Mouse (Mus musculus) hindbrain, embryonic 12.5 days (tissue): ENCODE measurements around the gene Pon3. TPM values are rescaled to one million over a fixed set of nuclear protein-coding genes. Genes with fewer than 3 reads are reported as not detected.

Experiments
- ATAC-seq: fragments of 200-750 bp; cut with Nextera tagmentation; 2 replicates; pipeline ENCODE4 v1.8.0; 2017; ENCODE audit warnings: moderate TSS enrichment; ENCODE audit not compliant: low FRiP score
- H3K27ac ChIP-seq: fragments of 300-500 bp; sonication (generic); 2 replicates; pipeline ENCODE4 v1.5.1; 2016; ENCODE audit warnings: mild to moderate bottlenecking
- H3K27me3 ChIP-seq: fragments of 300-500 bp; sonication (generic); 2 replicates; pipeline ENCODE4 v1.6.1; 2016; ENCODE audit warnings: mild to moderate bottlenecking
- H3K36me3 ChIP-seq: fragments of 300-500 bp; sonication (generic); 2 replicates; pipeline ENCODE4 v1.6.1; 2016; ENCODE audit warnings: mild to moderate bottlenecking
- H3K4me1 ChIP-seq: fragments of 300-500 bp; sonication (generic); 2 replicates; pipeline ENCODE4 v1.6.1; 2016
- H3K4me2 ChIP-seq: fragments of 300-500 bp; sonication (generic); replicated peaks from 2 replicates; pipeline ENCODE4 v1.6.1; 2016; ENCODE audit warnings: mild to moderate bottlenecking
- H3K4me3 ChIP-seq: fragments of 300-500 bp; sonication (generic); 2 replicates; pipeline ENCODE4 v1.5.1; 2016; ENCODE audit warnings: mild to moderate bottlenecking
- H3K9ac ChIP-seq: fragments of 300-500 bp; sonication (generic); 2 replicates; pipeline ENCODE4 v1.6.1; 2016; ENCODE audit warnings: mild to moderate bottlenecking, moderate library complexity
- H3K9me3 ChIP-seq: fragments of 300-500 bp; sonication (generic); replicated peaks from 2 replicates; pipeline ENCODE4 v1.6.1; 2016; ENCODE audit warnings: mild to moderate bottlenecking
- whole genome bisulfite sequencing: fragments of 180-500 bp; shearing (Covaris S2); methylation state at CpG from one replicate; pipeline ENCODE4 v1.1.7; 2016; 5-methylcytosine and 5-hydroxymethylcytosine counted together
- polyA plus RNA-seq: library from polyadenylated mRNA; unstranded; fragments of >200 nt; fragmentation: Nextera tagmentation; extraction: Ambion mirVana; gene quantifications from 2 replicates; pipeline ENCODE4 v1.2.1, GENCODE M21; 2016

Pon3 gene
- 6.1 and 6.8 TPM in 2 replicates for polyA plus RNA-seq

- no peak within 1 kb of the TSS for H3K9ac ChIP-seq
- H3K27ac ChIP-seq = no peak within 1 kb of the TSS
- H3K9me3 ChIP-seq = no peaks in the 10 kb centered on the region
- H3K36me3 ChIP-seq = no peaks in the 10 kb centered on the region
- H3K4me2 ChIP-seq = peak within 1 kb of the TSS; percentile 42
- no peaks in the 10 kb centered on the region for H3K27me3 ChIP-seq
- ATAC-seq = peak; percentile 46; the same call in 1 of the 2 replicates
- no peaks in the 10 kb centered on the region for H3K4me1 ChIP-seq
- WGBS = 14% methylated on average over 16 of the region's 16 CpGs
- peak within 1 kb of the TSS; percentile 17 for H3K4me3 ChIP-seq
Measured at GRCm38 (mm10) chr6:5255722-5256451, at the start of gene Pon3. Gene Pon3 (minus strand): TSS chr6:5256286.

- Histone ChIP-seq H3K4me3 (no peak overlapping the region), H3K27me3 (no peaks in the 10 kb centered on the region), H3K4me2 (no peak overlapping the region), H3K9ac (no peak overlapping the region), H3K27ac (no peak overlapping the region), H3K9me3 (no peaks in the 10 kb centered on the region), H3K36me3 (no peaks in the 10 kb centered on the region), H3K4me1 (no peaks in the 10 kb centered on the region)
- no peak for ATAC-seq
- WGBS = 88% methylated on average over 8 of the region's 8 CpGs
Measured at GRCm38 (mm10) chr6:5304956-5305355, 48.9 kb upstream of the Pon3 start.

GRCm38 (mm10) chr6:5300629-5301028, 44.5 kb upstream of the Pon3 start:
- H3K4me2 ChIP-seq = no peak overlapping the region
- H3K27ac ChIP-seq = no peak overlapping the region
- no peak for ATAC-seq
- no peak overlapping the region for H3K9ac ChIP-seq
- 93% methylated on average over 8 of the region's 8 CpGs for WGBS
- H3K36me3 ChIP-seq = no peaks in the 10 kb centered on the region
- no peak overlapping the region for H3K4me3 ChIP-seq
- no peaks in the 10 kb centered on the region for H3K9me3 ChIP-seq
- H3K4me1 ChIP-seq = peaks cover 6% of the 10 kb centered on the region
- 0 out of 2 replicates have a peak, but pooled peaks cover 3% of the 10 kb centered on the region for H3K27me3 ChIP-seq

- ATAC-seq = no peak
- no peak overlapping the region for H3K9ac ChIP-seq
- H3K4me1 ChIP-seq = peaks cover 6% of the 10 kb centered on the region
- 0 out of 2 replicates have a peak, but pooled peaks cover 3% of the 10 kb centered on the region for H3K27me3 ChIP-seq
- H3K9me3 ChIP-seq = no peaks in the 10 kb centered on the region
- H3K27ac ChIP-seq = no peak overlapping the region
- H3K4me3 ChIP-seq = no peak overlapping the region
- no peaks in the 10 kb centered on the region for H3K36me3 ChIP-seq
- 69% methylated on average over 5 of the region's 5 CpGs for WGBS
- H3K4me2 ChIP-seq = no peak overlapping the region
Measured at GRCm38 (mm10) chr6:5299561-5299960, 43.5 kb upstream of the Pon3 start.

- Histone ChIP-seq H3K27ac (peak within 1 kb of the TSS; percentile 81), H3K9ac (peak within 1 kb of the TSS; percentile 73), H3K9me3 (no peaks in the 10 kb centered on the region), H3K4me3 (peak within 1 kb of the TSS; percentile 57), H3K27me3 (0 out of 2 replicates have a peak, but pooled peaks cover 3% of the 10 kb centered on the region), H3K4me1 (peaks cover 6% of the 10 kb centered on the region), H3K4me2 (peak within 1 kb of the TSS; percentile 81), H3K36me3 (no peaks in the 10 kb centered on the region)
- peak; percentile 93 for ATAC-seq
- WGBS = under 1% methylated on average over 46 of the region's 47 CpGs
Measured at GRCm38 (mm10) chr6:5298092-5298554, 42.0 kb upstream of the Pon3 start, which contains the start of gene Pon2. Gene Pon2 (minus strand): TSS chr6:5298455.

- peak overlapping the region; percentile 73 for H3K9ac ChIP-seq
Measured at GRCm38 (mm10) chr6:5297321-5298091, 41.4 kb upstream of the Pon3 start.

GRCm38 (mm10) chr6:5296067-5296466, 40.0 kb upstream of the Pon3 start:
- no peaks in the 10 kb centered on the region for H3K36me3 ChIP-seq
- peaks cover 6% of the 10 kb centered on the region for H3K4me1 ChIP-seq
- WGBS = 95% methylated on average over 7 of the region's 7 CpGs
- no peak for ATAC-seq
- H3K4me3 ChIP-seq = no peak overlapping the region
- H3K4me2 ChIP-seq = no peak overlapping the region
- H3K27me3 ChIP-seq = 0 out of 2 replicates have a peak, but pooled peaks cover 3% of the 10 kb centered on the region
- no peak overlapping the region for H3K27ac ChIP-seq
- H3K9ac ChIP-seq = no peak overlapping the region
- H3K9me3 ChIP-seq = no peaks in the 10 kb centered on the region

More at GRCm38 (mm10) chr6:5297321-5298091, 41.4 kb upstream of the Pon3 start:
- Histone ChIP-seq H3K27ac (peak overlapping the region; percentile 81), H3K4me2 (peak overlapping the region; percentile 81), H3K4me3 (peak overlapping the region; percentile 57), H3K9me3 (no peaks in the 10 kb centered on the region), H3K36me3 (no peaks in the 10 kb centered on the region), H3K27me3 (0 out of 2 replicates have a peak, but pooled peaks cover 3% of the 10 kb centered on the region), H3K4me1 (peaks cover 6% of the 10 kb centered on the region)
- 4% methylated on average over 23 of the region's 25 CpGs for WGBS
- peak; percentile 76 for ATAC-seq

GRCm38 (mm10) chr6:5294659-5295449, 38.8 kb upstream of the Pon3 start:
- Histone ChIP-seq H3K27ac (no peak overlapping the region), H3K4me2 (no peak overlapping the region), H3K27me3 (0 out of 2 replicates have a peak, but pooled peaks cover 3% of the 10 kb centered on the region), H3K4me3 (no peak overlapping the region), H3K36me3 (no peaks in the 10 kb centered on the region), H3K9me3 (no peaks in the 10 kb centered on the region), H3K9ac (no peak overlapping the region), H3K4me1 (peaks cover 6% of the 10 kb centered on the region)
- 93% methylated on average over 16 of the region's 16 CpGs for WGBS
- no peak for ATAC-seq

GRCm38 (mm10) chr6:5292841-5293240, 36.8 kb upstream of the Pon3 start:
- Histone ChIP-seq H3K9me3 (no peaks in the 10 kb centered on the region), H3K4me1 (peaks cover 6% of the 10 kb centered on the region), H3K27ac (no peak overlapping the region), H3K4me3 (no peak overlapping the region), H3K27me3 (no peaks in the 10 kb centered on the region), H3K9ac (no peak overlapping the region), H3K36me3 (no peaks in the 10 kb centered on the region), H3K4me2 (no peak overlapping the region)
- 80% methylated on average over 5 of the region's 5 CpGs for WGBS
- no peak for ATAC-seq

- Histone ChIP-seq H3K9me3 (no peaks in the 10 kb centered on the region), H3K27me3 (no peaks in the 10 kb centered on the region), H3K9ac (no peak overlapping the region), H3K36me3 (no peaks in the 10 kb centered on the region), H3K27ac (no peak overlapping the region), H3K4me2 (no peak overlapping the region), H3K4me1 (no peaks in the 10 kb centered on the region; the same call in 1 of the 2 replicates), H3K4me3 (no peak overlapping the region)
- 76% methylated on average over 4 of the region's 4 CpGs for WGBS
- no peak for ATAC-seq
Measured at GRCm38 (mm10) chr6:5291450-5291849, 35.4 kb upstream of the Pon3 start.

- no peaks in the 10 kb centered on the region for H3K36me3 ChIP-seq
- H3K4me2 ChIP-seq = no peak overlapping the region
- no peaks in the 10 kb centered on the region for H3K27me3 ChIP-seq
- no peak overlapping the region for H3K27ac ChIP-seq
- no peaks in the 10 kb centered on the region; the same call in 1 of the 2 replicates for H3K4me1 ChIP-seq
- no peak overlapping the region for H3K9ac ChIP-seq
- H3K4me3 ChIP-seq = no peak overlapping the region
- no peaks in the 10 kb centered on the region for H3K9me3 ChIP-seq
- 60% methylated on average over 5 of the region's 5 CpGs for WGBS
- no peak for ATAC-seq
Measured at GRCm38 (mm10) chr6:5287919-5288318, 31.8 kb upstream of the Pon3 start.
